Mouse (Mus musculus) myocyte (in vitro differentiated cells): Measurements from ENCODE around the gene AC161166.1. TPM values are rescaled to one million over a fixed set of nuclear protein-coding genes. Genes with fewer than 3 reads are reported as not detected.

Experiments
- H3K27me3 ChIP-seq: one replicate; pipeline ENCODE4 v1.6.1; 2011; ENCODE audit not compliant: control insufficient read depth, insufficient read depth, insufficient read length
- H3K36me3 ChIP-seq: one replicate; pipeline ENCODE4 v1.6.1; 2011; ENCODE audit not compliant: control insufficient read depth, insufficient read depth
- H3K4me2 ChIP-seq: one replicate; pipeline ENCODE4 v1.6.1; 2011; ENCODE audit warnings: low read depth, control low read depth
- H3K4me3 ChIP-seq: one replicate; pipeline ENCODE4 v1.5.1; 2011; ENCODE audit warnings: mild to moderate bottlenecking, control low read depth, moderate library complexity
- H3K79me2 ChIP-seq: one replicate; pipeline ENCODE4 v1.6.1; 2011; ENCODE audit not compliant: control insufficient read depth, insufficient read depth
- H3ac ChIP-seq: one replicate; pipeline ENCODE4 v1.6.1; 2011; ENCODE audit not compliant: control insufficient read depth, insufficient read length
- CEBPB ChIP-seq: IDR thresholded peaks from 2 replicates; pipeline ENCODE4 v1.6.1; 2011; ENCODE audit warnings: mild to moderate bottlenecking, moderate library complexity; ENCODE audit not compliant: poor library complexity, insufficient read depth, severe bottlenecking
- E2F4 ChIP-seq: IDR thresholded peaks from one replicate; pipeline ENCODE4 v1.6.1; 2011; ENCODE audit warnings: mild to moderate bottlenecking, control low read depth, moderate library complexity; ENCODE audit not compliant: insufficient read depth
- MAX ChIP-seq: IDR thresholded peaks from one replicate; pipeline ENCODE4 v1.6.1; 2011; ENCODE audit warnings: low read depth, mild to moderate bottlenecking, control low read depth
- MYOD1 ChIP-seq, 3 experiments: IDR thresholded peaks; one replicate each; pipeline ENCODE4 v1.6.1; 2011; ENCODE audit warnings: control low read depth in 2 of 3, low read depth in 2 of 3, mild to moderate bottlenecking in 2 of 3, moderate library complexity in 1 of 3; ENCODE audit not compliant: insufficient read length in 2 of 3, control insufficient read depth in 1 of 3
- MYOG ChIP-seq, 3 experiments: IDR thresholded peaks; one replicate each; pipeline ENCODE4 v1.6.1; 2011; ENCODE audit warnings: control low read depth in 2 of 3, low read depth in 2 of 3, mild to moderate bottlenecking in 2 of 3; ENCODE audit not compliant: insufficient read length in 2 of 3, control insufficient read depth in 1 of 3, insufficient read depth in 1 of 3
- POLR2A ChIP-seq: IDR thresholded peaks from one replicate; pipeline ENCODE4 v1.6.1; 2011; ENCODE audit warnings: low read depth, mild to moderate bottlenecking, control low read depth, moderate library complexity; ENCODE audit not compliant: insufficient read length
- POLR2AphosphoS2 ChIP-seq: IDR thresholded peaks from one replicate; pipeline ENCODE4 v1.6.1; 2011; ENCODE audit warnings: low read depth, control low read depth; ENCODE audit not compliant: insufficient read length
- REST ChIP-seq: IDR thresholded peaks from one replicate; pipeline ENCODE4 v1.6.1; 2011; ENCODE audit warnings: mild to moderate bottlenecking, control low read depth, moderate library complexity; ENCODE audit not compliant: insufficient read depth, insufficient read length
- SRF ChIP-seq: IDR thresholded peaks from one replicate; pipeline ENCODE4 v1.6.1; 2011; ENCODE audit warnings: low read depth; ENCODE audit not compliant: control insufficient read depth, insufficient read length
- TCF12 ChIP-seq: IDR thresholded peaks from one replicate; pipeline ENCODE4 v1.6.1; 2011; ENCODE audit warnings: mild to moderate bottlenecking, control low read depth; ENCODE audit not compliant: poor library complexity, insufficient read depth, severe bottlenecking
- TCF3 ChIP-seq: IDR thresholded peaks from one replicate; pipeline ENCODE4 v1.6.1; 2011; ENCODE audit warnings: low read depth, control low read depth; ENCODE audit not compliant: insufficient read length
- USF1 ChIP-seq: IDR thresholded peaks from one replicate; pipeline ENCODE4 v1.6.1; 2011; ENCODE audit warnings: low read depth, mild to moderate bottlenecking, control low read depth, moderate library complexity
- polyA plus RNA-seq: library from polyadenylated mRNA; unstranded; fragments of >200 nt; fragmentation: generic; extraction: Trizol; gene quantifications from one replicate; pipeline ENCODE4 v1.2.1, GENCODE M21; 2012; ENCODE audit warnings: missing spikeins

Gene AC161166.1
- polyA plus RNA-seq, 1 experiment = 0.10 TPM

GRCm38 (mm10) chr7:24482208-24483020, 29.8 kb downstream of the AC161166.1 start:
- Histone ChIP-seq H3K27me3 (no peaks in the 10 kb centered on the region), H3ac (peak overlapping the region; percentile 53), H3K79me2 (peaks cover 6% of the 10 kb centered on the region), H3K36me3 (no peaks in the 10 kb centered on the region), H3K4me2 (peak overlapping the region; percentile 63), H3K4me3 (peak overlapping the region; percentile 37)
- TF ChIP-seq USF1 (no peak), MAX (no peak), CEBPB (no peak), SRF (no peak), TCF3 (no peak), POLR2AphosphoS2 (no peak), E2F4 (no peak), MYOD1 (IDR thresholded peaks at IDR 0.05; ENCODE audit: control insufficient read depth in 1 of 3, insufficient read length in 2 of 3, low read depth in 2 of 3) (no peak), TCF12 (no peak)

DNA sequence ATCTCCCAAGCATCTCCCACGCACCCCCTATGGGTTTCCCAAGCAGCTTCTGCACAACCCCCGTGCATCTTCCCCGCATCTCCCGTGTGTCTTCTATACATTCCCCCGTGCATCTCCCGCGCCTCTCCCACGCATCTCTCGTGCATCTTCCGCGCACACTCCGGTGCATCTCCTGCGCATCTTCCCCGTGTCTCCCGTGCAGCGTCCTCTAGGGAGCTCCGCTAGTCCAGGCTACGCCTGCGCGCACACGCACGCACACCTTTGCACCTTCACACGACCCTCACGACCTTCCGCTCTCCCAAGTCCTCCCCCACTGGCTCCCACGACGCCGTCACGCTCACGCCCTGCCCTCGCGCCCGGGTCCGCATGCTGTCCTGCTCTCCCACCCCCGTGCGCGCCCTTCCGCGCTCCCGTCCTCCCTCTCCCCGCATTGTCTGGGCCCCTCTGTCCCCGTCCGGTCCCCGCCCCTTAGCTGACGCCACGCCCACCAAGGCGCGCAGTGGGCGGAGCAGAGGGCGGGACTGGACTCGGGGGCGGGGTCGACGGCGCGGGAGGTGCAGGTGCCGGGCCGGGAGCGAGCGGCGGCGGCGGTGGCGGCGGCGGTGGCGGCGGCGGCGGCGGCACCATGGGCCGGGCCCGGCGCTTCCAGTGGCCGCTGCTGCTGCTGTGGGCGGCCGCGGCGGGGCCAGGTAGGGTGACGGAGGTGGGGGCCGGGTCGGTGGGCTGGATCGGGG, 30.6 kb downstream of the AC161166.1 start, which contains the start of gene Cadm4:
Gene Cadm4 (plus strand): TSS at position 550 of the 734 bp plus-strand sequence.
- Histone ChIP-seq H3ac (peak within 1 kb of the TSS; percentile 53), H3K79me2 (peaks cover 4% of the 10 kb centered on the region), H3K36me3 (no peaks in the 10 kb centered on the region), H3K27me3 (no peaks in the 10 kb centered on the region), H3K4me3 (peak within 1 kb of the TSS; percentile 37), H3K4me2 (peak within 1 kb of the TSS; percentile 99)
- TF ChIP-seq POLR2A = peak; percentile 90
- TF ChIP-seq SRF = no peak
- no peak for TF ChIP-seq MAX
- TF ChIP-seq USF1 = no peak
- TF ChIP-seq POLR2AphosphoS2 = peak; percentile 78
- peak in 1 of 3 experiments; percentile 39 for TF ChIP-seq MYOG (IDR thresholded peaks at IDR 0.05; ENCODE audit: control insufficient read depth in 1 of 3, insufficient read depth in 1 of 3, insufficient read length in 2 of 3, low read depth in 2 of 3)
- peak; percentile 46 for TF ChIP-seq REST
- TF ChIP-seq CEBPB = no peak
- TF ChIP-seq MYOD1 (IDR thresholded peaks at IDR 0.05; ENCODE audit: control insufficient read depth in 1 of 3, insufficient read length in 2 of 3, low read depth in 2 of 3) = peak in 1 of 3 experiments; percentile 2

DNA sequence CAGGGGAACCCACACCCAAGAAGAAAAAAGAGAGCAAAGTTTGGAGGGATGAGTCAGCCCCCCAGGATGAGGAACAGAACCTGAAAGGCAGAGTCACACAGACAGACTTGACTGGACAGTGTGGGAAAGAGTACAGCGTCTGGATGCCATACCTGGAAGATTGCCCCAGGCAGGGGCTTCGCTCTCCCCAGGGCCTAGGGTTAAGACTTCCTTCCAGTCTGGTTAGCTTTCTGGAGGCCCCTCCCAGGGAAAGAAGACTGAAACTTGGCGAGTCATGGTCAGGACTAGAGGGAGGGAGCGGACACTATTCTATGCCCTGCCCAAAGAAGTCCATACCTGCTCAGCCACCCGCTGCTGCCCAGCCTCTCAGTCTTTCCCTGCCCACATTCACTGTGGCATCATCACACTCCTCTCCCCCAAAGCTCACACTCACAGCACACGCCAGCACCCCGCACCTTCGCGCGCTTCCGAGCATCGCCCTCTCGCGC, 31.2 kb downstream of the AC161166.1 start:
- Histone ChIP-seq H3ac (peak overlapping the region; percentile 53), H3K4me2 (peak overlapping the region; percentile 99), H3K79me2 (no peaks in the 10 kb centered on the region), H3K36me3 (no peaks in the 10 kb centered on the region), H3K27me3 (no peaks in the 10 kb centered on the region), H3K4me3 (peak overlapping the region; percentile 37)
- TF ChIP-seq CEBPB (no peak), POLR2A (no peak), SRF (no peak), POLR2AphosphoS2 (no peak), USF1 (no peak), MAX (no peak), TCF3 (no peak)

DNA sequence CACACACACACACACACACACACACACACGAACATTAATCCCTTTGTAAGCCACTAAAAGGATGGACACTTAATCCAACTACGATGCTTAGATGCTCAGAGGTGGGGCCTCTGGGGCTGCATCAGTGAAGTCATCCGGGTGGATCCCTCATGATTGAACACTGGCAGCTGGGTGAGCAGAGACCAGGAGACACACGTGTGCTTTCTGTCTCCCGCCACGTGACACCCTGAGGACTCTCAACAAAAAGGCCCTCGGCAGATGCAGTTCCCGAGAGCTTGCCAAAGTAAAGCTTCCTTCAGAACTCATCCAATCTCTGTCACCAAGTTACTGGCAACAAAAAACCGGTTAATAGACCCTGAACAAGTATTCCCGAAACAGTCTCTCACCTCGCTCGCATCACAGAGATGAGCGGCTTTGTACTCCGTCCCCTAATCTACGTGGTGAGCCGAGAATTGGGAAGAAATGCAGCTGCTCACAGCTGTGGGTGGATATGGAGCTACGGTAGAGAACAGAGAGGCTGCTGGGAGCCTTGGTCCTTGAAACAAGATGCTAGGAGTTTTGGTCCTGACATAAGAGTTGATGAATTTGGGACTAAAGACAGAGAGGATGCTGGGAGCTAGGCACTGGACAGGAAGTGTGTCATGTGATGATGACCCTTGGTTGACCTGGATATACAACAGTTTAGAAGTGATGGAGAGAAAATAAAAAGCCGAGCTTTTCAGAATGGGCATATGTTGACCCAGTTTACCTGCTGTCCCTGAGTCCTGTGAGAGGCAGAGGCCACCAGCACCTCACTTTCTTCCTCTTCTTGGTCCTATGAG, 31.9 kb downstream of the AC161166.1 start:
- TF ChIP-seq MYOG (IDR thresholded peaks at IDR 0.05; ENCODE audit: control insufficient read depth in 1 of 3, insufficient read depth in 1 of 3, insufficient read length in 2 of 3, low read depth in 2 of 3) (peak in 1 of 3 experiments; percentile 26), USF1 (peak; percentile 85), MYOD1 (IDR thresholded peaks at IDR 0.05; ENCODE audit: control insufficient read depth in 1 of 3, insufficient read length in 2 of 3, low read depth in 2 of 3) (peak; percentile 57 to 91 (median 90)), SRF (no peak), POLR2AphosphoS2 (no peak), E2F4 (no peak)
- Histone ChIP-seq H3ac (no peak overlapping the region), H3K27me3 (no peaks in the 10 kb centered on the region), H3K4me3 (peak overlapping the region; percentile 37), H3K4me2 (peak overlapping the region; percentile 99), H3K36me3 (no peaks in the 10 kb centered on the region), H3K79me2 (no peaks in the 10 kb centered on the region)
